Mouse (Mus musculus) right cerebral cortex, adult 18-20 months (tissue): ENCODE measurements around the gene Tbxa2r.

Source experiments
- DNase-seq: peaks from one replicate; pipeline ENCODE4 v3.0.0; 2022; ENCODE audit warnings: mixed read lengths

Tbxa2r gene

GRCm38 (mm10) chr10:81322444-81322843, 6.1 kb upstream of the Tbxa2r start:
- no peak for DNase-seq

- no peak for DNase-seq
These were observed 5.3 kb upstream of the Tbxa2r start for GRCm38 (mm10) chr10:81323141-81323775.

- no peak for DNase-seq
These were observed 4.6 kb upstream of the Tbxa2r start for GRCm38 (mm10) chr10:81323791-81324530.

- no peak for DNase-seq
These were observed 3.4 kb upstream of the Tbxa2r start for GRCm38 (mm10) chr10:81325176-81325575.

GRCm38 (mm10) chr10:81325781-81326180, 2.8 kb upstream of the Tbxa2r start:
- no peak for DNase-seq

GRCm38 (mm10) chr10:81326858-81327257, 1.7 kb upstream of the Tbxa2r start:
- no peak for DNase-seq

GRCm38 (mm10) chr10:81327959-81328358, 572 bp upstream of the Tbxa2r start:
- DNase-seq = no peak

GRCm38 (mm10) chr10:81329194-81329975, 854 bp downstream of the Tbxa2r start:
- DNase-seq = no peak

- DNase-seq = no peak
These were observed 1.5 kb downstream of the Tbxa2r start for GRCm38 (mm10) chr10:81330007-81330406.

- DNase-seq = no peak
These were observed 3.7 kb downstream of the Tbxa2r start for GRCm38 (mm10) chr10:81332277-81332676.

GRCm38 (mm10) chr10:81334324-81334723, 5.8 kb downstream of the Tbxa2r start:
- no peak for DNase-seq

GRCm38 (mm10) chr10:81335393-81336340, 7.1 kb downstream of the Tbxa2r start:
- DNase-seq = no peak

- no peak for DNase-seq
These were observed 8.0 kb downstream of the Tbxa2r start for GRCm38 (mm10) chr10:81336558-81336957.

- no peak for DNase-seq
These were observed 12.2 kb downstream of the Tbxa2r start for GRCm38 (mm10) chr10:81340551-81341332.

GRCm38 (mm10) chr10:81341333-81341949, 12.9 kb downstream of the Tbxa2r start:
- DNase-seq = no peak

- no peak for DNase-seq
These were observed 14.4 kb downstream of the Tbxa2r start, which contains the start of gene Gipc3 for GRCm38 (mm10) chr10:81342686-81343505. Gene Gipc3 (minus strand): TSS chr10:81343266.

GRCm38 (mm10) chr10:81344421-81345161, 16.1 kb downstream of the Tbxa2r start:
- DNase-seq = no peak

GRCm38 (mm10) chr10:81345162-81345534, 16.6 kb downstream of the Tbxa2r start:
- no peak for DNase-seq

- DNase-seq = peak; percentile 71
These were observed 18.0 kb downstream of the Tbxa2r start for GRCm38 (mm10) chr10:81346453-81347067.
